Mouse (Mus musculus): ENCODE data around the gene Wfs1. TPM values are rescaled to one million over a fixed set of nuclear protein-coding genes. Genes with fewer than 3 reads are reported as not detected.
A peak's percentile ranks its signal among the peaks of the same experiment; 100 is the strongest.

Gene Wfs1
- polyA plus RNA-seq, 1 experiment = 23.5 TPM

- no peak for TF ChIP-seq POLR2A (IDR thresholded peaks at IDR 0.05; ENCODE audit: low read depth, low read length)
- TF ChIP-seq CTCF (IDR thresholded peaks at IDR 0.05; ENCODE audit: extremely low read depth, insufficient read length, insufficient replicate concordance, low read depth, low read length) = no peak
- H3K4me1 ChIP-seq (ENCODE audit: control insufficient read depth, insufficient read depth, insufficient read length, low read length) = peaks cover 7% of the 10 kb centered on the region
- H3K4me3 ChIP-seq (ENCODE audit: low read depth, low read length) = peak overlapping the region; percentile 90
- 7% methylated on average over 24 of the region's 24 CpGs for WGBS
- H3K36me3 ChIP-seq (ENCODE audit: control insufficient read depth, insufficient read depth, low read length) = no peaks in the 10 kb centered on the region
- H3K27ac ChIP-seq (ENCODE audit: insufficient read depth, low read depth, low read length) = peak overlapping the region; percentile 63
- no peaks in the 10 kb centered on the region for H3K27me3 ChIP-seq (ENCODE audit: control insufficient read depth, insufficient read depth, low read length)
These were observed 753 bp downstream of the Wfs1 start for GRCm38 (mm10) chr5:36988124-36988780.

GRCm38 (mm10) chr5:36986617-36987016 lies 2.4 kb downstream of the Wfs1 start:
- TF ChIP-seq POLR2A (IDR thresholded peaks at IDR 0.05; ENCODE audit: low read depth, low read length) (no peak), CTCF (IDR thresholded peaks at IDR 0.05; ENCODE audit: extremely low read depth, insufficient read length, insufficient replicate concordance, low read depth, low read length) (no peak)
- Histone ChIP-seq H3K36me3 (ENCODE audit: control insufficient read depth, insufficient read depth, low read length) (peaks cover 2% of the 10 kb centered on the region; the same call in 1 of the 2 replicates), H3K27ac (ENCODE audit: insufficient read depth, low read depth, low read length) (no peak overlapping the region), H3K4me3 (ENCODE audit: low read depth, low read length) (no peak overlapping the region), H3K27me3 (ENCODE audit: control insufficient read depth, insufficient read depth, low read length) (no peaks in the 10 kb centered on the region), H3K4me1 (ENCODE audit: control insufficient read depth, insufficient read depth, insufficient read length, low read length) (peaks cover 7% of the 10 kb centered on the region)
- 83% methylated on average over 1 of the region's 1 CpGs for WGBS

GRCm38 (mm10) chr5:36982271-36982670 lies 6.7 kb downstream of the Wfs1 start:
- 96% methylated on average over 4 of the region's 4 CpGs for WGBS

GRCm38 (mm10) chr5:36979631-36980030 lies 9.4 kb downstream of the Wfs1 start:
- H3K4me3 ChIP-seq (ENCODE audit: low read depth, low read length) = no peak overlapping the region
- 70% methylated on average over 7 of the region's 7 CpGs for WGBS
- no peaks in the 10 kb centered on the region for H3K27me3 ChIP-seq (ENCODE audit: control insufficient read depth, insufficient read depth, low read length)
- no peak for TF ChIP-seq CTCF (IDR thresholded peaks at IDR 0.05; ENCODE audit: extremely low read depth, insufficient read length, insufficient replicate concordance, low read depth, low read length)
- no peak for TF ChIP-seq POLR2A (IDR thresholded peaks at IDR 0.05; ENCODE audit: low read depth, low read length)
- peaks cover 3% of the 10 kb centered on the region for H3K4me1 ChIP-seq (ENCODE audit: control insufficient read depth, insufficient read depth, insufficient read length, low read length)
- peaks cover 23% of the 10 kb centered on the region for H3K36me3 ChIP-seq (ENCODE audit: control insufficient read depth, insufficient read depth, low read length)
- H3K27ac ChIP-seq (ENCODE audit: insufficient read depth, low read depth, low read length) = peak overlapping the region; percentile 56

More at GRCm38 (mm10) chr5:36982271-36982670, 6.7 kb downstream of the Wfs1 start:
- no peak for TF ChIP-seq POLR2A (IDR thresholded peaks at IDR 0.05; ENCODE audit: low read depth, low read length)
- no peak for TF ChIP-seq CTCF (IDR thresholded peaks at IDR 0.05; ENCODE audit: extremely low read depth, insufficient read length, insufficient replicate concordance, low read depth, low read length)
- Histone ChIP-seq H3K36me3 (ENCODE audit: control insufficient read depth, insufficient read depth, low read length) (peaks cover 8% of the 10 kb centered on the region; the same call in 1 of the 2 replicates), H3K4me1 (ENCODE audit: control insufficient read depth, insufficient read depth, insufficient read length, low read length) (peaks cover 3% of the 10 kb centered on the region), H3K27ac (ENCODE audit: insufficient read depth, low read depth, low read length) (no peak overlapping the region), H3K27me3 (ENCODE audit: control insufficient read depth, insufficient read depth, low read length) (no peaks in the 10 kb centered on the region), H3K4me3 (ENCODE audit: low read depth, low read length) (no peak overlapping the region)

GRCm38 (mm10) chr5:36979001-36979400 lies 10.0 kb downstream of the Wfs1 start:
- Histone ChIP-seq H3K27me3 (ENCODE audit: control insufficient read depth, insufficient read depth, low read length) (no peaks in the 10 kb centered on the region), H3K4me1 (ENCODE audit: control insufficient read depth, insufficient read depth, insufficient read length, low read length) (peaks cover 3% of the 10 kb centered on the region; the same call in 1 of the 2 replicates), H3K36me3 (ENCODE audit: control insufficient read depth, insufficient read depth, low read length) (peaks cover 24% of the 10 kb centered on the region), H3K27ac (ENCODE audit: insufficient read depth, low read depth, low read length) (peak overlapping the region; percentile 56), H3K4me3 (ENCODE audit: low read depth, low read length) (no peak overlapping the region)
- no peak for TF ChIP-seq CTCF (IDR thresholded peaks at IDR 0.05; ENCODE audit: extremely low read depth, insufficient read length, insufficient replicate concordance, low read depth, low read length)
- TF ChIP-seq POLR2A (IDR thresholded peaks at IDR 0.05; ENCODE audit: low read depth, low read length) = no peak
- 64% methylated on average over 8 of the region's 8 CpGs for WGBS

- H3K4me1 ChIP-seq (ENCODE audit: control insufficient read depth, insufficient read depth, insufficient read length, low read length) = no peaks in the 10 kb centered on the region
- H3K36me3 ChIP-seq (ENCODE audit: control insufficient read depth, insufficient read depth, low read length) = peaks cover 32% of the 10 kb centered on the region
- H3K27ac ChIP-seq (ENCODE audit: insufficient read depth, low read depth, low read length) = no peak overlapping the region
- no peak overlapping the region for H3K4me3 ChIP-seq (ENCODE audit: low read depth, low read length)
- H3K27me3 ChIP-seq (ENCODE audit: control insufficient read depth, insufficient read depth, low read length) = no peaks in the 10 kb centered on the region
- WGBS = 74% methylated on average over 9 of the region's 9 CpGs
- TF ChIP-seq CTCF (IDR thresholded peaks at IDR 0.05; ENCODE audit: extremely low read depth, insufficient read length, insufficient replicate concordance, low read depth, low read length) = no peak
- TF ChIP-seq POLR2A (IDR thresholded peaks at IDR 0.05; ENCODE audit: low read depth, low read length) = no peak
These were observed 11.2 kb downstream of the Wfs1 start for GRCm38 (mm10) chr5:36977809-36978208.

- WGBS = 90% methylated on average over 13 of the region's 13 CpGs
- H3K4me3 ChIP-seq (ENCODE audit: low read depth, low read length) = no peak overlapping the region
- H3K4me1 ChIP-seq (ENCODE audit: control insufficient read depth, insufficient read depth, insufficient read length, low read length) = no peaks in the 10 kb centered on the region
- H3K27me3 ChIP-seq (ENCODE audit: control insufficient read depth, insufficient read depth, low read length) = no peaks in the 10 kb centered on the region
- H3K27ac ChIP-seq (ENCODE audit: insufficient read depth, low read depth, low read length) = no peak overlapping the region
- peaks cover 42% of the 10 kb centered on the region for H3K36me3 ChIP-seq (ENCODE audit: control insufficient read depth, insufficient read depth, low read length)
- TF ChIP-seq POLR2A (IDR thresholded peaks at IDR 0.05; ENCODE audit: low read depth, low read length) = no peak
- no peak for TF ChIP-seq CTCF (IDR thresholded peaks at IDR 0.05; ENCODE audit: extremely low read depth, insufficient read length, insufficient replicate concordance, low read depth, low read length)
These were observed 13.7 kb downstream of the Wfs1 start for GRCm38 (mm10) chr5:36975336-36975735.

Measured in small intestine, adult 2 months (tissue).